Mouse (Mus musculus) megakaryocyte, adult 5-6 weeks (primary cell): Measurements from ENCODE around the gene Olfr913. TPM values are rescaled to one million over a fixed set of nuclear protein-coding genes. Genes with fewer than 3 reads are reported as not detected.

Experiments
- ATAC-seq: 2 replicates; pipeline ENCODE4 v1.8.0; 2016; ENCODE audit warnings: mild to moderate bottlenecking, inconsistent platforms; ENCODE audit not compliant: poor library complexity, severe bottlenecking
- total RNA-seq, 2 experiments: library from RNA; stranded (forward) in 1 of 2; stranded (reverse) in 1 of 2; fragments of 153-499, 151-499 nt in 1 of 2; fragments of 221-1000, 200-1000 nt in 1 of 2; gene quantifications; 2 replicates each; pipeline versions ENCODE4 v1.2.3 to v1.2.4; 2015 to 2017

Olfr913 gene
- not detected in 2 replicates for total RNA-seq (2015)
- total RNA-seq (2017) = not detected in 2 replicates

- no peak for ATAC-seq
Observed at GRCm38 (mm10) chr9:38592459-38592858, at the start of gene Olfr913. Gene Olfr913 (plus strand): TSS chr9:38592759.

DNA sequence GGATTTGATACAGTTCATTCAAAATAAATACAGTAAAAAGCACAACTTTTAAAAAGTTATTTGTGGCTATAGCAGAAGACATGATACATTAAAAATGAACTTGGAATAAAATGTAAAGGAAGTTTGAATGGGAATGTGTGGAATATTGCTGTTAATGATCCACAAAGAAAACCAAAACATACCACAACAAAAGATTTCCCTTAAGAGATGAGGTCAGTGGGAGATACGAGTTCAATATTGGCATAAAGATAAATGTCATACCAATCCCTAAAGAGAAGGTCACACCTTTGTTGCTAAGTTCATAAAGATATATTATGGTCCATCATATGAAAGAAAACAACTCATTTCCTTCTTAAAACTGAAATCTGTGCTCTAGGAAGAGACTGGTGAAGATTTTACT is 12.7 kb upstream of the Olfr913 start, which contains the start of gene Olfr912:
TSS of gene Olfr912 (plus strand) at position 301 of the 400 bp plus-strand sequence.
- no peak for ATAC-seq

GRCm38 (mm10) chr9:38591056-38591455 is 1.5 kb upstream of the Olfr913 start:
- no peak for ATAC-seq

GRCm38 (mm10) chr9:38604802-38605201 is 12.2 kb downstream of the Olfr913 start, which contains the start of gene Olfr914:
Gene Olfr914 (plus strand): TSS chr9:38605102.
- ATAC-seq = no peak

DNA sequence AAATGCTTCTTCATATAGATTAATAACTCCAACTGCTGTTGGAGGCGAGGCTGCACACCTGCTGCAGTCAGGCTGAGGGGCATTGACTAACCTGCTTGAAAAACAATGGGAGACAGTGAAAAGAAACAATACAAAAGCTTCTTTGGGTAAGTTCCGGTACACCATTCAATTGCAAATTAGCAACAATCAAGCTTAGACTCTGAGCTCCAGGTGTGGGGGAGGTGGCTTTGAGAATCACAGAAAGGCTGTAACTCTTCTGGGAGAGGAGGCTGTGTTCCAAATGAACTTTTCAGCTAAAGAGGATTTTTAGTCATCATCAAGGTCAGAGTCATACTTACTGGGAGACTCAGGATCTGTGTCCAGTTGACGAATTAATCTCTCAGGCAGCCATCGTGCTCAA is 39.8 kb downstream of the Olfr913 start:
- ATAC-seq = no peak

Other genes starting within 250 kb of the Olfr913 start
- gene Olfr898, start 244.3 kb upstream of the Olfr913 start, total RNA-seq (2015) = not detected in 2 replicates
- gene Olfr898, start 244.3 kb upstream of the Olfr913 start, total RNA-seq (2017) = not detected in 2 replicates
- gene Olfr250, start 225.9 kb upstream of the Olfr913 start, total RNA-seq (2015) = not detected in 2 replicates
- not detected in 2 replicates for gene Olfr250, start 225.9 kb upstream of the Olfr913 start, total RNA-seq (2017)
- gene Olfr251, start 215.7 kb upstream of the Olfr913 start, total RNA-seq (2015) = not detected in 2 replicates
- not detected in 2 replicates for gene Olfr251, start 215.7 kb upstream of the Olfr913 start, total RNA-seq (2017)
- gene Olfr147, start 191.1 kb upstream of the Olfr913 start, total RNA-seq (2015) = not detected in 2 replicates
- not detected in 2 replicates for gene Olfr147, start 191.1 kb upstream of the Olfr913 start, total RNA-seq (2017)
- not detected in 2 replicates for gene Olfr901, start 163.3 kb upstream of the Olfr913 start, total RNA-seq (2015)
- gene Olfr901, start 163.3 kb upstream of the Olfr913 start, total RNA-seq (2017) = not detected in 2 replicates
- not detected in 2 replicates for gene Olfr902, start 145.1 kb upstream of the Olfr913 start, total RNA-seq (2015)
- not detected in 2 replicates for gene Olfr902, start 145.1 kb upstream of the Olfr913 start, total RNA-seq (2017)
- not detected in 2 replicates for gene Olfr904, start 129.6 kb upstream of the Olfr913 start, total RNA-seq (2015)
- not detected in 2 replicates for gene Olfr904, start 129.6 kb upstream of the Olfr913 start, total RNA-seq (2017)
- gene Olfr905, start 121.7 kb upstream of the Olfr913 start, total RNA-seq (2015) = not detected in 2 replicates
- not detected in 2 replicates for gene Olfr905, start 121.7 kb upstream of the Olfr913 start, total RNA-seq (2017)
- gene Olfr906, start 105.7 kb upstream of the Olfr913 start, total RNA-seq (2015) = not detected in 2 replicates
- gene Olfr906, start 105.7 kb upstream of the Olfr913 start, total RNA-seq (2017) = not detected in 2 replicates
- not detected in 2 replicates for gene Olfr907, start 97.0 kb upstream of the Olfr913 start, total RNA-seq (2015)
- gene Olfr907, start 97.0 kb upstream of the Olfr913 start, total RNA-seq (2017) = not detected in 2 replicates
- not detected in 2 replicates for gene Olfr911-ps1, start 71.2 kb upstream of the Olfr913 start, total RNA-seq (2015)
- gene Olfr911-ps1, start 71.2 kb upstream of the Olfr913 start, total RNA-seq (2017) = not detected in 2 replicates
- not detected in 2 replicates for gene Olfr910, start 54.9 kb upstream of the Olfr913 start, total RNA-seq (2015)
- gene Olfr910, start 54.9 kb upstream of the Olfr913 start, total RNA-seq (2017) = not detected in 2 replicates
- not detected in 2 replicates for gene Olfr912, start 12.6 kb upstream of the Olfr913 start, total RNA-seq (2015)
- gene Olfr912, start 12.6 kb upstream of the Olfr913 start, total RNA-seq (2017) = not detected in 2 replicates
- not detected in 2 replicates for gene Olfr914, start 12.3 kb downstream of the Olfr913 start, total RNA-seq (2015)
- not detected in 2 replicates for gene Olfr914, start 12.3 kb downstream of the Olfr913 start, total RNA-seq (2017)
- gene Olfr916, start 67.1 kb downstream of the Olfr913 start, total RNA-seq (2015) = not detected in 2 replicates
- gene Olfr916, start 67.1 kb downstream of the Olfr913 start, total RNA-seq (2017) = not detected in 2 replicates
- gene Olfr917, start 73.1 kb downstream of the Olfr913 start, total RNA-seq (2015) = not detected in 2 replicates
- not detected in 2 replicates for gene Olfr917, start 73.1 kb downstream of the Olfr913 start, total RNA-seq (2017)
- gene Olfr918, start 81.8 kb downstream of the Olfr913 start, total RNA-seq (2015) = not detected in 2 replicates
- not detected in 2 replicates for gene Olfr918, start 81.8 kb downstream of the Olfr913 start, total RNA-seq (2017)
- not detected in 2 replicates for gene Olfr919, start 110.9 kb downstream of the Olfr913 start, total RNA-seq (2015)
- gene Olfr919, start 110.9 kb downstream of the Olfr913 start, total RNA-seq (2017) = not detected in 2 replicates
- gene Vwa5a, start 125.5 kb downstream of the Olfr913 start, total RNA-seq (2015) = 65.7 and 75.8 TPM in 2 replicates
- gene Vwa5a, start 125.5 kb downstream of the Olfr913 start, total RNA-seq (2017) = 110 and 111 TPM in 2 replicates
- gene Olfr920, start 159.5 kb downstream of the Olfr913 start, total RNA-seq (2015) = 0.50 and 0.76 TPM in 2 replicates
- gene Olfr920, start 159.5 kb downstream of the Olfr913 start, total RNA-seq (2017) = 0.12 and 0.48 TPM in 2 replicates
- gene Olfr921, start 180.3 kb downstream of the Olfr913 start, total RNA-seq (2015) = not detected in 2 replicates
- 0.07 TPM in 1 of 2 replicates, not detected in the other for gene Olfr921, start 180.3 kb downstream of the Olfr913 start, total RNA-seq (2017)
- not detected in 2 replicates for gene Olfr922, start 221.9 kb downstream of the Olfr913 start, total RNA-seq (2015)
- gene Olfr922, start 221.9 kb downstream of the Olfr913 start, total RNA-seq (2017) = not detected in 2 replicates
- not detected in 2 replicates for gene Olfr923, start 233.8 kb downstream of the Olfr913 start, total RNA-seq (2015)
- not detected in 2 replicates for gene Olfr923, start 233.8 kb downstream of the Olfr913 start, total RNA-seq (2017)